Mouse (Mus musculus): ENCODE measurements around the gene Pafah1b3.
A peak's percentile ranks its signal among the peaks of the same experiment; 100 is the strongest.

DNA sequence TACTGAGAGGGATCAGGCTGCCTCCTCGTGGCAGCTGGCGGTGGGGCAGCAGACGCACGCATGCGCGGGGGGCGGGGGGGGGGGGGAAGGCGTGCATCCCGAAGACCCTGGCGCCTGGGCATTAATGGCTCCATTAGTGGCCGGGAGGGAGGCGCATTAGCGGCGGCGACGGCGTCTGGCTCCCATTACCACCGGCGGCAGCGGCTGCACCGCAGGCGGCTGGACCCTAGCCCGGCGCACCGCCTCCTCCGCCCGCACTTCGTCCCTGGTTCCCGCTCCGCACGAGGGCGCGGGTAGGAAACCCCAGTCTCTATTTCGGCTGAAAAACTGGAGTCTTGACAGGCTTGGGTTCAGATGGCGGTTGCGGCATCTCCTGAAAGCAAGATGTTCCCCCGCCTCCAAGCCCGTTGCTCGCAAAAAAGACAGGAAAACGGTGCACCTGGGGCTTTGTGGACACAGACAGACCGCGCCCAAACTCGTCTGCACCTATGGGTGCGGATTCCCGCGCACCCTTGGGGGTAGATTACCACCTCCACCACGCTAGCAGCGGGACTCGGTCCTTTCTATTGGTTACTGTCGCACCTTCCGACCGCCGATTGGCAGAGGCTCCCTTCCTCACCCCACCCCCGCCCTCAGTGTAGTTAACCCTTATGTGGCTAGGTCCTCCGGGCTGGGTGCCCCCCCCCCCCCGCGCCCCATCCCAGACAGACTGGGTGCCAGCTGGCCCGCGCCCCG, 19.3 kb downstream of the Pafah1b3 start:
- TF ChIP-seq CTCF (IDR thresholded peaks at IDR 0.05; ENCODE audit: low read depth) (peak; percentile 74), EP300 (optimal IDR thresholded peaks at IDR 0.05) (no peak)

Data from stomach, postnatal 0 days (tissue).